Mouse (Mus musculus) MN1 (cell line): ENCODE results near the gene Rabac1.

Source experiments
- DNase-seq: peaks from one replicate; pipeline ENCODE4 v3.0.0-alpha.2; 2016; ENCODE audit warnings: low spot score

The Rabac1 gene

DNA sequence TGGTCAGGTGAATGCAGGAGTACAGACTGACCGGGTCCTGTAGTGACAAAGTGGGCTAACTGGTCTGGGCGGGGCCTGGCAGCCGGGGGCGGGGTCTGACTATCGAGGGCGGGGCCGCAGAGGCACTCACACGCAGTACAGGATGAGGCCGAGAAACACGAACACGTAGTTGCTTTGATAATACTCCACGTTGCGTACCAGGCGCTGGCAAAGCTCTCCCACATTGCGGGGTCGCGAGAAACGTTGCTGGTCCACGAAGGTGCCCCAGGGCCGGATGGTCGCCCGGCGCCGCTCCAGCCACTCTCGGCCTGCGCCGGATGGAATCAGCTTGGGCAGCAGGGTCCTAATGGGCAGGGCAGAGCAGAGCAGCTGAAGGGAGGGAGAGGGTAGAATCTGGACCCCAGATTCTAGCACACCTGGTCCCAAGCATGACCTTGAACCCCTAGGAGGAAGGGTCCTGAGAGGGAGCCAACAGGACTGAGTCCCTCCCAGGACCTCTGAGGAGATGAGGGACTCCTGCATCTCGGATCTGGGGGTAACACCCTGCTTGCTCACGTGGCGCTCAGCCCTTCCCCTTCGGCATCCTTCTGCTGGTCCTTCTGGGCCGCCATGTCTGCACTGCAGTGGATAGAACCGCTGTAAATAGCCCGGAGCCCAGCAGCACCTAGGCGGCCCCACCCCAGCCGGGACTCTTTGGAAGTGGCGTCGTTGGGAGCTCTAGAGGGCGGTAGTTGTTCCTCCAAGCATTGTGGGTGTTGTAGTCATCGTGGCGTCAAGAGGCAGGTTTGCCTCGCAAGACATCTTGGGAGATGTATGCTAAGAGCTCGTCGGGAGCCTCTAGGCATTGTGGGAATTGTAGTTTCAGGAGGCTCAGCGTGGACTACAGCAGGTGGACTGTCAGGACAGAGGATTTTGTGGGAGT, at the start of gene Rabac1:
TSS of gene Rabac1 (minus strand) at position 783 of the 922 bp plus-strand sequence.
- DNase-seq: peak; percentile 93

DNA sequence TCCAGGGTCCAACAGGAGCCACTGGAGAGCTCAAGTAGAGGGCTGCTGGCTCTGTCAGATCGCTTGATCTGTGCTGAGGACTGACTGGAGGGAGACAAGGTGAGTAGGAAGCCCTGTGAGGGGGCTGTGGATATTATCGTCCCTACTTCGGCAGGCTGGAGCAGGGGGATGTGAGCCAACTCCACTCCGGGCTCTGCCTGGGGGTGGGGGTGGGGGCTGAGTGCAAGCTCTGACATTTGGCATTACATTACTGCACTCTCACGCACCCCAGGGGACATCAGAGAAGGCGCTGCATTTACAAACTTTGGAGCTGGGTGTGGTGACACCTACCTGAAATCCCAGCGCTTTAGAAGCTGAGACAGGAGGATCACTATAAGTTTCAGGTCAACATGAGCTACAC, 39.0 kb upstream of the Rabac1 start:
- no peak for DNase-seq

DNA sequence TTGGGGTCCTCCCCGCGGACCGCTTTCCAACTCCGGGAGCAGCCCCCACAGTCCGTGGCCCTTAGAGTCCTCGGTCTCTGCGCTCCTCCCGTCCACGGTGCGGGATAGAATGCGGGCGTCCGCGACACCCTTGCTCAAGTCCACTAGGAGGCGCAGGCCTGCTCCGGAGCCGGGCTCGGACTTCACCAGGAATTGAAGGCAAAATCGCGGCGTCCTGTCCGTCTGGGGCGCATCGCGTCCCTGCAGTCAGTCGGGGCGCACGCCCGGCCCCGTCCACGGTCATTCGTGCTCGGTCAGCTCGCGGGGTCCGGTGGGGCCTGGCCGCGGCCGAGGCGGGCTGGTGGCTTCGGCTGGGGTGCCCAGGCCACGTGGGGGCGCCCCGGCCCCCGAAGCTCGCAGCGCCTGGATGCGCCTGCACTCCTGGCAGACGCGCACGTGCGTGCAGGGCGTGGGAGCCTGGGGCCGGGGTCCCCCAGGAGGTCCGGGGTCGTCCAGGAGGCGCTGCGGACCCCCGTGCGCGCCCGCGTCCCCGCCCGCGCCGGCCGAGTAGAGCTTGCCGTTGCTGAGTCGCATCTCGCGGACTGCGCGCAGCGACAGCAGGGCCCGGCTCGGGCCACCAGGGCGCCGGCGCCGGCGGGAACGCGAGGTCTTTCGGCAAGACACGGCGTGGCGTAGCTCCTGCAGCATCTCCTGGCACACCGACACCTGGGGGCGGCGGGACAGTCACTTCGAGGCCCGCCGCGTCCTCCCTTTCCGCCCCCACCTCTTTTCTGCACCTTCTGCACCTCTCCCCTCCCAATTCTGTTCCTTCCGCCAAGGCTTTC, 37.7 kb upstream of the Rabac1 start:
- no peak for DNase-seq

DNA sequence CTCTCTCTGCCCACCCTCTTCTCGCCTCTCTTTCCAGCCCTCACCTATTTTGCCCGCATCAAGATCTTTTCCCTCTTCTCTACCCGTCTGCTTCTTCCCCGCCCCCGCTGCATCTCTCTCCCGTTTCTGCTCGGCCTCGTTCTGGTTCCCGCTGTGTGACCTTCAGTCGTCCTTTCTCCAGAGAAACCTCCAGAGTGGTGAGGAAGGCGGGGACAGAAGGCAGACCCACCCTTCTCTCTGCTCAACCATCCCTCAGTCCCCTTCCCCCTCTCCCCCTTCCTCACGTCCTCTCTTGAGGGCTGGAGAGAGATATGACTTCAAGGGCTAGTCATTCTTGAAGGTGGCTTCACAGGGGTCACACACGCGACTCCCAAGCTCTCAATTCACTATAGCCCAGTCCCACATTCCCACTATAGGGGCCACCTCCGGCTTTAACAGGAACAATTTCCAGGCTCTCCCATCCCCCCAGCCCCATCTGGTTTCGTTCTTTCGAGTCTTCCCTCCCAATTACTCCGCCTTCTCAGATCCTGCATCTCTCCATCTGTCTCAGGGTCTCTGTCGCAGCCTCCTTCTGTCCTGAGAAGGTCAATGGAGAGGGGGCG, 36.6 kb upstream of the Rabac1 start:
- DNase-seq: peak; percentile 24

DNA sequence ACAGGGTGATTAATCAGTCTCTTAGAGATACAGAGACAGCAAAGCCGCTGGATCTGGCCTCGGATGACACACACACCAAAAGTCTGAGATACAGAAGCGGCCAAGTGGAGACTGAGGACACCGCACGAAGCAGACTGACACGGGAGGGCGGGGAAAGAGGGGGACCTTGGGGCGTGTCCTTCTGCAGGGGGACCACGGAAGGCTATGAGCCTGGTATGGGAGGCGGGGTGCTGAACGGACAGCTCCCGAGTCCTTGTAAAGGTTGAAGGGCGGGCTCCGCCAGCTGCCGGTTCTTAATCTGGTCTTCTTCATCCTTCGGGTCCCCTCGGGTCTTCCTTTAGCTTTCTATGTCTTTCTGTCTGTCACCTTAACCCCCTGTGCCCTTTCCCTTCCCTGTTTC, 36.1 kb upstream of the Rabac1 start:
- DNase-seq: peak; percentile 47

DNA sequence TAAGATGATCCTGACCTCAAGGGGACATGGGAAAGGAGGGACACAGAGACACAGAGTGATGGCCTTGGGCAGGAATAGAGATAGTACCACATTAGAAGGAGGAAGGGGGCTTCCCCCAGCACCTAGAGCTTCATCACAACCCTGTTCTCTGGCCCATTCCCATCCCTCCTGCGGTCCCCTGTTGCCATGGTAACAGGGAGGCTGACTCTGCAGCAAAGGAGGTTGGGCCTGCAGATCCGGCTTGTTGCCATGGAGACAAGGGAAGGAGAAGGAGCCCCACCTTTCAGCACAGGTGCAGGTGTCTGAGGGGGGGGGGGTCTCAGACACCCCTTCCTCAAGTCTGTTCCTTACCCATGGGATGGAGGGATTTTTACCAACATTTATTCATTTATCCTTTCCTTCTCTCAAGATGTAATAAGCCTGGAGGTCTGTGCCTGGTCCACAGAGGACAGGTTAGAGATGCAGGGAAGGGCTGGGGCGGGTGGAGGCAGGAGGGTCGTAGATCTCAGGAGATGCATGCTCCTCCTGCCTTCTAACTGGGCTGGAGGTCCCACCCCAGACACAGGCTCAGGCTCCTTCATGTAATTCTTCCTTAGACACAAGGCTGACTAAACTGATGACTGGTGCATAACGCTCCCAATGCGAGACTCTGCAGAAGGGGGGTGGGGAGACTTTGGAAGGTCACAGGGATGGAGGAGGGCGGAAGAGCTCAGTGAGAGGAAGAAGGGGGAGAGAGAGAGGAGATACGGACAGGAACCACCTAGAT, 35.2 kb upstream of the Rabac1 start:
- DNase-seq: peak; percentile 64

DNA sequence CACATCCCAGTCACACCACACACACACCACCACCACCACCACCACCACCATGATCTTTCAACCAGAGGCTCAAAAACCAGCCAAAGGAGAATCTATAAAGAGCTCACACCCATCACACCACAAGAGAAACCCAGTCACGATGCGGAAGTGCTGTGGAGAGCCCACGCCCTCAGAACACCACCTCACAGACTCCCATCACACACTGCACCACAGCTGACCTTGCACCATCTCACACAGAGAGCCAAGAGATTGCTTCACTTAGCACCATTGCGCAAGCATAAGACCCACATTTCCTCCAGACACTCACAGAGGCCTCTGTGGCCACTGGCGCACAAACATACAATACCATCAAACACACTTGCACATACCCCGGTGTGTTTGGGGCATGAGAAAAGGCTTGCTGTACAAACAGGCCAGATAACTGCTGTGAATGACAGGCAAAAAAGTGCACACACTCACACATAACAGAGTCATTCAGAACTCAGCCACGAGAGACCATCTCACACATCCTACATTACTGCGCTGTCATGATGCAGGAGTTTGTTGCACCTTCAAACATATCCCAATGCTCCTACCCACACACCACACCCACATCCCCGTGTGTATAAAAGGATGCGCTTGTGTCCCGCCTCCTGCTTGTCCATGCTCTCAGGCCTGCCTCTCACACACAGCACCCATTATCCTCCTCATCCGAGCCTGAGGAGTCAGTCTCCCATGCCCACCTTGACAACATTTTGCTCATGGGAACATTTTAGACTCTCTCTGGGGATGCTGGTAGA, 34.2 kb upstream of the Rabac1 start:
- DNase-seq: no peak

DNA sequence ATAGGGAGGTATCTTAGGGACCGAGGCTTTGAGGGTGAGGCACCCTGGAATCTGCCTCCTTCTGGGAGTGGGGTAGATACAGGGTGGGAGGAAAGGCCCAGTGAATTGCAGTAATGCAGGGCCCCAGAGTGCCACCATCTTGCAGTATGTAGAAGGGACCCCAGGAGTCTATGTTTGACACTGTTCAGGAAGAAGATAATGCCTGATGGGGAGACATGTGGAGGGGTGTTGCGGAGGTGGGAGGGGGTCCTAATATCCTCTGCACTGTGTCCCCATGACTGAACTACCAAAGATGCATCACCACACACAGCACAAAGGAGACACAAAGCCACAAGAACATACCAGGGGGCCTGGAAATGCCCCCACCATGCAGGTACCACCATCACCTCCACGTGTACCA, 33.6 kb upstream of the Rabac1 start:
- DNase-seq: no peak

DNA sequence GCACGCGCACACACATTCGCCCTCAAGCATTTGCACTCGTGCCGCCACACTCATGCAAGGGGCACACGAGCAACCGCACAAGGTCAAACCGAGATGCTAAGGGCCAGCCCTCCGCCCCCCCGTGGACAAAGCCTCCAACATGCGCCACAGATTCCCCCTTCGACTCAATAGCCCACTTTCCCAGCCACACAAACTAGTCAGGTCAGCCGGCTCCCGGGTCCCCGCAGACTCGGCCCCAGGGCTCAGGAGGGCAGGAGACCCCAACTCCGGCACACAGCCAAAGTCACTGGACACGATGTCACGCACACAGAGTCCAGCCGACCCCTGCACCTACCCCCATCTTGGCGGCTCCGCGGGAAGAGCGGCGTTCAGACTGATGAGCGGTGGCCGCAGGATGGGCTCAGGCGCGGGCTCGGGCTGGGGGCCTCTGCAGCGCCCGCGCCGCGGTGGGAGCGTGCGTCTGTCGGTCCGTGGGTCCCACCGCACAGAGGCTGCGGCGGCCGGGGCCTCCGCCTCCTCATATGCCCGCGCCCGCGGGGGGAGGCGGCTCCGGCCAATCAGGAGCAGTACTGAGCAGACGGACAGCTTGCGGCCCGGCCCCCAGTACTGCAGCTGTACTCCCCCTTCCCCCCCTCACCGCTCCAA, 33.0 kb upstream of the Rabac1 start, which contains the start of gene Atp1a3:
TSS of gene Atp1a3 (minus strand) at position 538 of the 645 bp plus-strand sequence.
- DNase-seq: peak; percentile 63

DNA sequence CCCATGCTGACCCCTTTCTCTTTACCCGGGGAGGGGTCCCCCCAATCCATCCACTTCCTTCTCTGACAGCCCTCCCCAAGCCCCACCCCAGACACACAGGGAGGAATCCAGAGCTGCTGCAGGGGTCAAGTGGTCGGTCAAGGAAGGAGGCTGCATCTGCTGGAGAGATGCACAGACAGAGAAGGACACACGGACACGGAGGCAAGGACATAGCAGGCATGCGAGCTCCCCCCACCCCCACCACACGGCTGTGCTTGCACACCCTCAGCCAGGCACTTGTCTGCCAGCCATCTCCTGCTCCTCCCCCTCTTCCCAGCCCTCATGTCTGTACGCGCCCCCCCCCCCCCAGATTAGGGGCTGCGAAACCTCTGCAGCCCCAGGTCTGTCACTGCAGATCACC, 32.3 kb upstream of the Rabac1 start:
- no peak for DNase-seq

DNA sequence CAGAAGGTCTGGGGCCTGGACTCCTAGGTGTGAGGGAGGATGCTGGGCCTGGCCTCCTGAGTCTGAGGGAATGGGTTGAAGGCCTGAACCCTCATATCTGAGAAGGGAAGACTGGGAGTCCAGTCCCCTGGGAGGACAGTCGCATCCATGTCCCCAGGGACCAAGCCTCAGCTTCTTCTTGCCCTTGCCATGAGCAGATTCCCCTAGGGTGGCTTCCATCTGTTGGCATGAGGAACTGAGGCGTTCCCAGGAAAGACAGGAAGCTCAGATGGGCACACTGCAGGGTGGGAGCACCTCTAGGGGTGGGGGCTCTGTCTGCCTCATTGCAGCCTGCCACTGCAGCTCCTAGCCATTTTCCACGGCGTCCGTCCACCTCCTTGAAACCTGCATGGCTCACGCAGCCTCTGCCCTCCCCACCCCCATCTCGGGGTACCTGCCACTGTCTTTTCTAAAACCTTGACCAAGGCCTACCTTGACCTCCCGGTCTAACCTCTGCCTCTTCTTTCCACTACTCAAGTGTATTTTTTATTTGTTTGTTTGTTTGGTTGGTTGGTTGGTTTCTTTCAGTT, 31.4 kb upstream of the Rabac1 start:
- DNase-seq: no peak

DNA sequence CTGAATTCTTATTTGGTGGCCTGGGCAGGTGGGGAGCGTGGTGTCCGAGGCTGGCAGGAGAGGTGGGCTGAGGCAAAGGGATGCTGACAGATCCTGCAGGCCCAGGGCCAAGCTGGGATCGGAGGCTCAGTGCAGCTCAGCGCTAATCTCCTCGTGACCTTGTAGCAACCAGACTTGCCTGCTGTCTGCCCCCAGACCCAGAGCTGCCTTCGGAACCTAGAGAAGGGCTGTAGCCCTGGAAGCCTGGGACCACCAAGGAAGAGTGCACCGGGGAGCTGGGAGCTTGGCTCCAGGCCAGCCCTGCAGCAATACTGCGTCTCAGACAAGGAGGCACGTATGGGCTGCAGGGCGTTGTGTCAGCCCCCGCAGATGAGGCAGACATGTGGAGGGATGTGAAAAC, 30.7 kb upstream of the Rabac1 start:
- DNase-seq: no peak

DNA sequence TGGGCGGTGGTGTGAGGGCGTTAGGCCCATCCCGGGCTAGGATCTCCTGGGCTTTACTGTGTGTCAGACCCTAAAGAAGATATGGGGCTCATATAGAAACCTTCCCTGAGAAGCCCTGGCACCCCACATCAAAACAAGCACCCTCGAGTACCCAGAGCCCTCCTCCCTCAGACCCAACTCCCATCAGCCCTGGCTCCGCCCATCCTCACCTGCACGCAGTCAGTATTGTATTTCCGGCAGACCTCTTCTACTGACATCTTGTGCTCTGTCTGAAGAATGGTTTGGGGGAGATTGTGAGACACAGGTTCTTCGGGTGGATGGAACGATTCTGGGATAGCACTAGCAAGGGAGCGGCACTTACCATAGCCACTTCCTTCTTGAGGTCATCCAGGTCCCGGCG, 28.2 kb upstream of the Rabac1 start:
- no peak for DNase-seq

DNA sequence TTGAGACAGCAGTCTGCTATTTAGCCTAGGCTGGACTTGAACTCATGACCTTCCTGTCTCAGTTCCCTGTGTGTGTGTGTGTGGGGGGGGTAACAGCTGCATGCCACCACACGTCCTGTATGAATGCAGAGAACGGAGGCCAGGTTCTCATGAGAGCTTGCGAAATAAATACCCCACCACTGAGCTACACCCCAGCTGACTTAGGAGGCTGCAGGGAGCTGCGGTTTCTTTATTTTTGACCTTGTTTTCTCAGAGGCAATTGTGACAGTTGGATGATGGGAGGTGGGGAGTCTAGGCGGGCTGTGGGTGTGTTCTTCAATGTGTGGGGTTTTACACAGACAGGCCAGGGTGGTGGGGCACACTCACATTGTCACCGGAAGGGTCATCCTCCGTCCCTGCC, 27.7 kb upstream of the Rabac1 start:
- DNase-seq: no peak

DNA sequence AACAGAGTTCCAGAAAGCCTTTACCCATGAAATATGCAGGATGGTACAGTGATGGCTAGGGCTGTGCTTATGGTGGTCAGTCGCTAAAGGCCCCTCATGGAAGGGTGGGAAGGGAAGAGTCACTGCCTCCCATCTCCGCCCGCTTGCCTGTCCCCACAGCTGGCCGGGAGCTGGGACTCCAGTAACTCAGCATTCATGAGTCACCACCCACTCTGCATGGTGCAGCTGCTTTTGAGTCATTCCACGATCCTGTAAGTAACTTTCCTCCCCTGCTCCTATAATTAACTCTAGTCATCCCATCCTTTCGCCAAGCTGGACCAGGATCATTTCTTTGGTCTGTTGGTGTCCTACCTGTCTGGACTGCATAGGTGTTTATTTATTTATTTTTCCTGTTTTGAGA, 20.5 kb upstream of the Rabac1 start:
- no peak for DNase-seq

DNA sequence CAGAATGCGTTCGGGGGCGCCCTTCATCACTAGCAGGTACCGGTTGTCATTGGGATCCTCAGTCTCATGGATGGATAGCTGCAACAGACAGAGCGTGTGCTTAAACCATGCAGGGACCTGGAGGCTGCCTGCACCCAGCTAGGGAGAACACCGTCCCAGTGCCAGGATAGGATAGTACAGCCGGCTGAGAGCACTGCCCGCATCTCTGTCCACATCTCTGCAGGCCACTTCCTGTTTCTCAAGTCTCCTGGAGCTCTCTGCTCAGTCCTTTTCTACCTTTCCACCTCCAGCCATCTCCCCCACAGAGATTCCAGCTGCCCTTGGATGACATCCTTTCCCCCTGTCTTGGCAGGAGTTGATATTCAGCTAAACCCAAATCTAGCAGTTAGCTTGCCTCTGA, 17.9 kb upstream of the Rabac1 start:
- no peak for DNase-seq

DNA sequence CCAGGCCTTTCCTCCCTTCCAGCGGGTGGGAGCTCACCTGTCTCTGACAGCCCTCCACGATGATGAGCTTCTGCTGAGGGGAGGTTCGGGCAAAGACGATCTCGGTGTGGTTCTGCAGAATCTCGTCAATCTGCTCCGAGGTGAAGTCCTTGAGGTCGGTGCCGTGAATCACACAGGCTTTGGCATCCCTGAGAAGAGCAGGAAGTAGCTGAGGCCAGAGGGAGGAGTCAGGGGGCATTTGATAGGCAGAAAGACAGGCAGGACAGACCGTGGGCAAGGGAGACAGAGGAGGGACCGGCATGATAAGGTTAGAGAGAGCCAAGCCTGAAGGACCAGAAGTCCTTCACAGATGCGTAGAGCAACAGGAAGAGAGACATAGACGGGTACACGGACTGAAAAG, 15.4 kb upstream of the Rabac1 start:
- DNase-seq: no peak

DNA sequence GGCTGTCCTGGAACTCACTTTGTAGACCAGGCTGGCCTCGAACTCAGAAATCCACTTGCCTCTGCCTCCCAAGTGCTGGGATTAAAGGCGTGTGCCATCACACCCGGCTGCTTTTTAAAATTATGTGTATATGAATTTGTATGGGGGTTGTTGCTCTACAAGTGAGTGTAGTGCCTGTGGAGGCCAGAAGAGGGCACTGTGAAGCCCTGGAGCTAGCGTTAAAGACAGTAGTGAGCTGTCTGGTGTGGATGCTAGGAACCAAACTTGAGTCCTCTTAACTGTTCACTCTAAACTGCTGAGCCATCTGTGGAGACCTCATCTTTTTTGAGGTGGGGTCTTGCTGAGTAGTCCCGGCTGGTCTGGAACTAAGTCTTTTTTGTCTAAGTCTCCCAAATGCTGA, 13.2 kb upstream of the Rabac1 start:
- DNase-seq: no peak

DNA sequence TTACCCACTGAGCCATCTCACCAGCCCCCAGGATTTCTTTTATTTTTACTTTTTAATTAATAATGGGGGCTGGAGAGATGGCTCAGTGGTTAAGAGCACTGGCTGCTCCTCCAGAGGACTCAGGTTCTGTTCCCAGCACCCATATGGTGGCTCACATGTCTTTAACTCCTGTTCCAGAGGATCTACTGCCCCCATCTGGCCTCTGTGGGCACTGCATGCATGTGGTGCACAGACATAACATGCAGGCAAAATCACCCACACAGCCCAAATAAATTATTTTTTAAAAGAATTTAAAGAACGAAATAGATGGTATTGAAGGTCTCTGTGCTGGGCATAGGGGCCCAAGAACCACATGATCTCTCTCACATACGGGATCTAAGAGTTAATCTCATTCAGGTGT, 11.8 kb upstream of the Rabac1 start:
- DNase-seq: no peak

DNA sequence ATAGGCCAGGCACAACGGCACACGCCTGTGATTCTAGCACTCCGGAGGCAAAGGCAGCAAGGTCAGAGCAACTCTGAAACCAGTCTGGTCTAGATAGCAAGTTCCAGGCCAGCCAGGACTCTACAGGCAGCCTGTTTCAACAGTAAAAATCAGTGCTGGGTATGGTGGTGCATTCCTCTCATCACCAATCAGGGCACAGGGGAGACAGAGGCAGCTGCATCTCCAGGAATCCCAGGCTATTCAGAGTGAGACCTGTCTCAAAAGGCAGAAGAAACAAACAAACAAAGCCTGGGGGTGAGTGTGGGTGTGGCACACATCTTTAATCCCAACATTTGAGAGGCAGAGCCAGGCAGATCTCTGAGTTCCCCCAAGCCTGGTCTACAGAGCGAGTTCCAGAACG, 10.8 kb upstream of the Rabac1 start:
- no peak for DNase-seq
